ENCODE assay signal across 10 mouse cellular contexts in the genomic region with DNA sequence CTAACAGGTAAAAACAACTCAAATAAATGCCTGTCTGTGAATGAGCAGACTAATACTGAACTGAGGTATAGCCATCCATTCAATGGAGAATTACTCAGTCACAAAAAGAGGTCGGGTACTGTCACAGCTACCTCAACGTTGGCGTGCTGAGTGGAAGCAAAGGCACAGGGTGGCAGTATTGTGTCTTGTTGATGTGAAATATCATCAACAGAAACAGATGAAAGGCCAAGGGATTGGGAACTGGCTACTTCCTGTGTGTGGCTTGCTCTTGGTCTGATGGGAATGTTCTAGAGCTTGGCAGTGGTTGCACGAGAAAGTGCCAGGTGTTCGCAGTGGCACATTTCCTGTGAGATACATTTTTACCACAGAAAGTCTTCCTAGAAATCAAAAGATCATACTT.
DNase-seq lines count a peak whose midpoint lies in the region; ATAC-seq and TF ChIP-seq lines count a peak whose summit lies in the region.
"Had no signal": no experiment of that assay in that cellular context is flagged by ENCODE, and none has a peak within 500 bp of the region (broad histone marks: within the 10 kb centered on the region; RNA-seq: fewer than 3 reads in every experiment).

No protein-coding gene starts in this region.

- H3K9me3 ChIP-seq in intestine, postnatal 0 days (ENCODE audit: control insufficient read depth) = no peaks in the 10 kb centered on the region
- H3K9me3 ChIP-seq in intestine, embryonic 15.5 days = no peaks in the 10 kb centered on the region
- no peaks in the 10 kb centered on the region for H3K9me3 ChIP-seq in forebrain, embryonic 13.5 days (replicated peaks)
- H3K9me3 ChIP-seq: forebrain, embryonic 10.5 days; neural tube, embryonic 12.5 days had no signal

- TF ChIP-seq CTCF in intestine, postnatal 0 days (IDR thresholded peaks at IDR 0.05; ENCODE audit: low read depth) = peak; percentile 46

- H3K9ac ChIP-seq in intestine, postnatal 0 days (ENCODE audit: low read depth, low read length) = no peak overlapping the region
- no peak overlapping the region for H3K9ac ChIP-seq in intestine, embryonic 15.5 days
- H3K9ac ChIP-seq in forebrain, embryonic 13.5 days = no peak overlapping the region
- H3K9ac ChIP-seq: neural tube, embryonic 12.5 days had no signal

- DNase-seq in cerebellum, adult 18-20 months = peak; percentile 35 to 54
- peak; percentile 52 for DNase-seq in lung, postnatal 10 days
- DNase-seq in embryo, embryonic 9.5 days (ENCODE audit: extremely low spot score) = no peak
- no peak for DNase-seq in urinary bladder, adult 18-20 months (ENCODE audit: low spot score in 2 of 2)

- no peaks in the 10 kb centered on the region for H3K36me3 ChIP-seq in intestine, postnatal 0 days (ENCODE audit: control insufficient read depth, insufficient read depth)
- no peaks in the 10 kb centered on the region for H3K36me3 ChIP-seq in intestine, embryonic 15.5 days
- no peaks in the 10 kb centered on the region for H3K36me3 ChIP-seq in forebrain, embryonic 13.5 days (ENCODE audit: poor library complexity, severe bottlenecking)
- H3K36me3 ChIP-seq: forebrain, embryonic 10.5 days; neural tube, embryonic 12.5 days had no signal

- no peak overlapping the region for H3K4me2 ChIP-seq in intestine, postnatal 0 days (replicated peaks; ENCODE audit: low read depth)
- no peak overlapping the region for H3K4me2 ChIP-seq in intestine, embryonic 15.5 days (replicated peaks)
- H3K4me2 ChIP-seq in forebrain, embryonic 13.5 days = no peak overlapping the region
- H3K4me2 ChIP-seq: neural tube, embryonic 12.5 days had no signal

- 67% methylated on average over 5 of the region's 5 CpGs for WGBS in intestine, postnatal 0 days
- WGBS in intestine, embryonic 15.5 days = 73% methylated on average over 5 of the region's 5 CpGs
- WGBS in forebrain, embryonic 13.5 days = 76% methylated on average over 5 of the region's 5 CpGs

- no peak overlapping the region for H3K27ac ChIP-seq in intestine, postnatal 0 days (ENCODE audit: low read depth, low read length)
- no peak overlapping the region for H3K27ac ChIP-seq in intestine, embryonic 15.5 days
- H3K27ac ChIP-seq in forebrain, embryonic 13.5 days = no peak overlapping the region
- H3K27ac ChIP-seq: forebrain, embryonic 10.5 days; neural tube, embryonic 12.5 days had no signal

- H3K27me3 ChIP-seq in intestine, postnatal 0 days (replicated peaks; ENCODE audit: control insufficient read depth, insufficient read depth, low read length) = no peaks in the 10 kb centered on the region
- no peaks in the 10 kb centered on the region for H3K27me3 ChIP-seq in intestine, embryonic 15.5 days (replicated peaks)
- H3K27me3 ChIP-seq in forebrain, embryonic 13.5 days = no peaks in the 10 kb centered on the region
- H3K27me3 ChIP-seq: neural tube, embryonic 12.5 days had no signal

- H3K4me1 ChIP-seq in intestine, postnatal 0 days (replicated peaks; ENCODE audit: control insufficient read depth, insufficient read depth, low read length) = no peaks in the 10 kb centered on the region
- no peaks in the 10 kb centered on the region for H3K4me1 ChIP-seq in intestine, embryonic 15.5 days (replicated peaks)
- H3K4me1 ChIP-seq in forebrain, embryonic 13.5 days = no peaks in the 10 kb centered on the region
- H3K4me1 ChIP-seq: forebrain, embryonic 10.5 days; neural tube, embryonic 12.5 days had no signal

- H3K4me3 ChIP-seq in intestine, postnatal 0 days (ENCODE audit: low read depth, low read length) = no peak overlapping the region
- no peak overlapping the region for H3K4me3 ChIP-seq in intestine, embryonic 15.5 days (replicated peaks)
- H3K4me3 ChIP-seq in forebrain, embryonic 13.5 days = no peak overlapping the region
- H3K4me3 ChIP-seq: forebrain, embryonic 10.5 days; neural tube, embryonic 12.5 days had no signal

- ATAC-seq in intestine, postnatal 0 days = no peak
- no peak for ATAC-seq in intestine, embryonic 15.5 days
- peak; percentile 75 for ATAC-seq in CD4-positive, CD25-positive, alpha-beta regulatory T cell, adult 4 months
- ATAC-seq in forebrain, embryonic 13.5 days = no peak

Comparison
In these comparisons a context has a peak if more than half of its experiments do, and no peak if none do; other contexts are left out.
1. DNase-seq: peak in cerebellum, adult 18-20 months (2 of 2) and lung, postnatal 10 days (single experiment); none in embryo, embryonic 9.5 days (single experiment) and urinary bladder, adult 18-20 months (0 of 2).